Mouse (Mus musculus) thymus, postnatal 25 days (tissue): ENCODE results near the gene Krt39.

Experiments
- DNase-seq: peaks from one replicate; pipeline ENCODE4 v3.0.0; 2022

The Krt39 gene

GRCm38 (mm10) chr11:99521288-99521860 lies at the start of gene Krt39:
Gene Krt39, minus strand, starts transcription at chr11:99521338.
- DNase-seq: no peak

- DNase-seq: no peak
Measured at GRCm38 (mm10) chr11:99566530-99566929, 45.4 kb upstream of the Krt39 start, which contains the start of gene Krtap3-1. Gene Krtap3-1, minus strand, starts transcription at chr11:99566630.

- no peak for DNase-seq
Measured at GRCm38 (mm10) chr11:99562580-99562979, 41.4 kb upstream of the Krt39 start.

- DNase-seq: no peak
Measured at GRCm38 (mm10) chr11:99559366-99559765, 38.2 kb upstream of the Krt39 start, which contains the start of gene Gm11939. Gene Gm11939, minus strand, starts transcription at chr11:99559466.

GRCm38 (mm10) chr11:99557976-99558745 lies 37.0 kb upstream of the Krt39 start:
- DNase-seq: no peak

GRCm38 (mm10) chr11:99556753-99557152 lies 35.6 kb upstream of the Krt39 start, which contains the start of gene Krtap3-2:
Gene Krtap3-2, minus strand, starts transcription at chr11:99556853.
- DNase-seq: no peak

GRCm38 (mm10) chr11:99556195-99556594 lies 35.1 kb upstream of the Krt39 start:
- no peak for DNase-seq

- DNase-seq: no peak
Measured at GRCm38 (mm10) chr11:99550765-99551164, 29.6 kb upstream of the Krt39 start, which contains the start of gene Krtap3-3. Gene Krtap3-3, minus strand, starts transcription at chr11:99550865.

GRCm38 (mm10) chr11:99547892-99548291 lies 26.8 kb upstream of the Krt39 start:
- no peak for DNase-seq

- DNase-seq: no peak
Measured at GRCm38 (mm10) chr11:99539721-99540120, 18.6 kb upstream of the Krt39 start.

- DNase-seq: no peak
Measured at GRCm38 (mm10) chr11:99514098-99514497, 7.0 kb downstream of the Krt39 start.

GRCm38 (mm10) chr11:99500095-99500805 lies 20.9 kb downstream of the Krt39 start:
- no peak for DNase-seq

- DNase-seq: no peak
Measured at GRCm38 (mm10) chr11:99496460-99496859, 24.7 kb downstream of the Krt39 start.

GRCm38 (mm10) chr11:99494741-99495140 lies 26.4 kb downstream of the Krt39 start:
- no peak for DNase-seq

- no peak for DNase-seq
Measured at GRCm38 (mm10) chr11:99493574-99493850, 27.6 kb downstream of the Krt39 start.

GRCm38 (mm10) chr11:99492733-99493573 lies 28.2 kb downstream of the Krt39 start, which contains the start of gene Krt23:
Gene Krt23, minus strand, starts transcription at chr11:99493137.
- DNase-seq: no peak

- no peak for DNase-seq
Measured at GRCm38 (mm10) chr11:99491040-99491439, 30.1 kb downstream of the Krt39 start.

GRCm38 (mm10) chr11:99490624-99491023 lies 30.5 kb downstream of the Krt39 start:
- no peak for DNase-seq

GRCm38 (mm10) chr11:99489233-99489632 lies 31.9 kb downstream of the Krt39 start:
- DNase-seq: no peak

GRCm38 (mm10) chr11:99474981-99475380 lies 46.2 kb downstream of the Krt39 start:
- no peak for DNase-seq

- no peak for DNase-seq
Measured at GRCm38 (mm10) chr11:99473433-99473832, 47.7 kb downstream of the Krt39 start.

- DNase-seq: no peak
Measured at GRCm38 (mm10) chr11:99472405-99472804, 48.7 kb downstream of the Krt39 start.

- no peak for DNase-seq
Measured at GRCm38 (mm10) chr11:99471946-99472345, 49.2 kb downstream of the Krt39 start.
